Mouse (Mus musculus) thymus, adult 2 months (tissue): ENCODE results near the gene Lars2. TPM values are rescaled to one million over a fixed set of nuclear protein-coding genes. Genes with fewer than 3 reads are reported as not detected.

ENCODE experiments used
- DNase-seq: peaks from one replicate; pipeline ENCODE4 v3.0.0; 2021
- H3K27ac ChIP-seq: fragments of 200-500 bp; 2 replicates; pipeline ENCODE4 v1.5.1; 2012; ENCODE audit warnings: low read length, control low read depth; ENCODE audit not compliant: control insufficient read depth, insufficient read depth
- H3K27me3 ChIP-seq: fragments of 200-500 bp; 2 replicates; pipeline ENCODE4 v1.6.1; 2012; ENCODE audit warnings: mild to moderate bottlenecking, low read length, moderate library complexity, mixed read lengths; ENCODE audit not compliant: control insufficient read depth, insufficient read depth
- H3K36me3 ChIP-seq: fragments of 200-500 bp; 2 replicates; pipeline ENCODE4 v1.6.1; 2012; ENCODE audit warnings: mild to moderate bottlenecking, low read length, moderate library complexity; ENCODE audit not compliant: control insufficient read depth, insufficient read depth
- H3K4me1 ChIP-seq: fragments of 200-500 bp; replicated peaks from 2 replicates; pipeline ENCODE4 v1.6.1; 2012; ENCODE audit warnings: low read length; ENCODE audit not compliant: control insufficient read depth, insufficient read depth
- H3K4me3 ChIP-seq: fragments of 200-500 bp; 2 replicates; pipeline ENCODE4 v1.5.1; 2012; ENCODE audit warnings: mild to moderate bottlenecking, low read length, control low read depth, moderate library complexity; ENCODE audit not compliant: control insufficient read depth, insufficient read depth
- CTCF ChIP-seq: fragments of 200-500 bp; IDR thresholded peaks from 2 replicates; pipeline ENCODE4 v1.5.1; 2012; ENCODE audit warnings: mild to moderate bottlenecking, control low read depth, low read length, moderate library complexity, borderline replicate concordance; ENCODE audit not compliant: control insufficient read depth, poor library complexity, insufficient read depth; ENCODE audit errors: extremely low read depth
- POLR2A ChIP-seq: fragments of 200-500 bp; IDR thresholded peaks from 2 replicates; pipeline ENCODE4 v1.6.1; 2012; ENCODE audit warnings: mild to moderate bottlenecking, low read length, control low read depth, moderate library complexity; ENCODE audit not compliant: control insufficient read depth, poor library complexity, insufficient read depth; ENCODE audit errors: extremely low read depth
- WGBS: fragments of 180-500 bp; shearing (Covaris S2); methylation state at CpG from one replicate; pipeline ENCODE4 v1.1.7; 2018; 5-methylcytosine and 5-hydroxymethylcytosine counted together
- polyA plus RNA-seq: library from polyadenylated mRNA; depleted of rRNA; stranded (reverse); fragments of >200 nt; gene quantifications from 2 replicates; pipeline ENCODE4 v1.2.3, GENCODE M21; 2012

Gene Lars2
- polyA plus RNA-seq, 1 experiment = 634 TPM

- no peak for TF ChIP-seq CTCF
- TF ChIP-seq POLR2A = no peak
- H3K36me3 ChIP-seq = no peaks in the 10 kb centered on the region
- H3K27ac ChIP-seq = no peak overlapping the region
- DNase-seq = no peak
- H3K4me3 ChIP-seq = no peak overlapping the region
- H3K27me3 ChIP-seq = no peaks in the 10 kb centered on the region
- H3K4me1 ChIP-seq = peaks cover 5% of the 10 kb centered on the region
These were observed 106.7 kb downstream of the Lars2 start for GRCm38 (mm10) chr9:123473377-123473776.

DNA sequence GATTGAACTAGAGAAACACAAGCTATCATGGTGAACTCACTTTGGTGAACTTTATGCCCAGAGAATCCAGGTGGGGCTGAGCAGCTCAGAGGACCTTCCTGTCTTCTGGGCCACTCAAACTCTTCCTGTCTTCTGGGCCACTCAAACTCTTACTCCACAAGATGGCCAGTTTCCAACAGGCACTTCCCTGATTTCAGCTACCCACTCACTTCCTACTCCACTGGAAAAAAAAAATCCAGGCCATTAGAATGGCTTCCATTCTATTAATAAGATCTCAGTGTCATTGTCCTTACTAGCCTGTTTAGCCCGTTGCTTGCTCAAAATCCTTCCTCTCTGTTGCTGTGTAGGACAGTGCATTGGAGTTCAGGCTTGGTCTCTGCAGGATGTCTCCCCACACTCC, 108.8 kb downstream of the Lars2 start:
- DNase-seq = no peak

DNA sequence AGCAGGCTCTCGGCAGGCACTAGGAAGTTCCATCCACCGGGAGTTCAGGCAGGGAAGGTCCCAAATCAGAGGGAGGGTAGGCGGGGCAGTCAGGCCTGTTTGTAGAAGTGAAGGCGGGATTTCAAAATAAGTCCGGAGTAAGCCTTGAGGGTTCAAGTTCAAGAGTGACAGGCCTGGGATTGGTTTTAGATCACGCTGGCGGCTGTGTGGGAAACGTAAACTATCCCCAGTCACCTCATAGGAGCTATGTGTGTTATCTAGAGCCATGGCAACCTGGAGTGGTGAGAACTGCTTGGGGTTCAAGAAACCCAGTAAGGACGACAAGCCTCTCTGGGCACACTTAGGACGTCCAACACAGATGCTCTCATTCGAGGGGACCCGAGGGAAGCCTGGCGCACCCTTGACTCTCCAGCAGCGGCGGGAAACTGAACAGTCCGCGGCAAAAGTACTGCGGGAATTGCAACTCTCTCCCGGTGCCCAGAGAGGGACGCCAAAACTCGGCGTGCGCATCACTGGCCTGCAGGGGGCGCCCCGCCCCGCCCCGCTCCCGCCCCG, 111.4 kb downstream of the Lars2 start:
- Histone ChIP-seq H3K4me1 (peaks cover 39% of the 10 kb centered on the region), H3K27me3 (no peaks in the 10 kb centered on the region), H3K36me3 (peaks cover 5% of the 10 kb centered on the region; the same call in 1 of the 2 replicates), H3K4me3 (peak overlapping the region; percentile 22), H3K27ac (no peak overlapping the region)
- TF ChIP-seq CTCF = 0 out of 2 replicates have a peak, but pooled peaks have one; percentile 55
- TF ChIP-seq POLR2A = no peak
- DNase-seq = no peak
- WGBS = 12% methylated on average over 23 of the region's 29 CpGs

More for the DNA sequence above, 108.8 kb downstream of the Lars2 start:
- WGBS = 93% methylated on average over 1 of the region's 1 CpGs
- TF ChIP-seq POLR2A (no peak), CTCF (no peak)
- Histone ChIP-seq H3K36me3 (no peaks in the 10 kb centered on the region), H3K4me1 (peaks cover 22% of the 10 kb centered on the region), H3K27me3 (no peaks in the 10 kb centered on the region), H3K4me3 (no peak overlapping the region), H3K27ac (no peak overlapping the region)

DNA sequence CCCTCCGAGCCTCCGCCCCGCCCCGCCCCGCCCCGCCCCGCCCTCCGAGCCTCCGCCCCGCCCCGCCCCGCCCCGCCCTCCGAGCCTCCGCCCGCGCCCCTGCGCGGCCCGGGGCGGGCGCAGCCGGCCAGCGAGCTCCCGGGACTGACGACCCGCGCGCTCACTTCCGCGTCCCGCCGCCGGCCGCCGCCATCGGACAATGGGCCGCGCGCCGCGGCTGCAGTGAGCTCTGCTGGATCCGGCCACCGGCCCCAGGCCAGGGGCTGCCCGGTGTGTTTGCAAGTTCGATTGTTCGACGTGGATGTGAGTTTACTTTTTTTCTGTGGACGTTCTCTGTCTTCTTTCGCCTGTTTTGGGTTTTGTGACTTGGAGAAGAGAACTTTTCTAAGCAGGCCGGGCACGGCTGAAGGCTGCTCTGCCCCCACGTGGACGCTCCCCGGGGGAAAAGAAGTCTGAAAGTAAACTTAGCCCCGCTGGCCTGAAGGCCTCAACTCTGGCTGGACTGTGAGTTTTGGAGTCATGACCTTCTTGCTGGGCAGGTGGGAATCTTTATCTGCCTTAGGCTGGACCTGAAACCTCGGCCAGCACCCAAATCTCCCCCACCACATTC, 112.0 kb downstream of the Lars2 start, which contains the start of gene Limd1:
Gene Limd1 (plus strand): TSS at position 121 of the 610 bp plus-strand sequence.
- under 1% methylated on average over 52 of the region's 57 CpGs for WGBS
- H3K4me1 ChIP-seq = peaks cover 43% of the 10 kb centered on the region

GRCm38 (mm10) chr9:123479196-123479669, 112.5 kb downstream of the Lars2 start:
- Histone ChIP-seq H3K27me3 (no peaks in the 10 kb centered on the region), H3K36me3 (peaks cover 10% of the 10 kb centered on the region), H3K27ac (peak overlapping the region; percentile 28; the same call in 1 of the 2 replicates), H3K4me1 (peaks cover 48% of the 10 kb centered on the region), H3K4me3 (peak overlapping the region; percentile 98)
- TF ChIP-seq CTCF (no peak), POLR2A (no peak)
- WGBS = 38% methylated on average over 17 of the region's 17 CpGs
- DNase-seq = peak; percentile 32

More for the DNA sequence above, 112.0 kb downstream of the Lars2 start, which contains the start of gene Limd1:
- peaks cover 5% of the 10 kb centered on the region; the same call in 1 of the 2 replicates for H3K36me3 ChIP-seq
- DNase-seq = peak; percentile 66
- peak within 1 kb of the TSS; percentile 98 for H3K4me3 ChIP-seq
- peak within 1 kb of the TSS; percentile 28; the same call in 1 of the 2 replicates for H3K27ac ChIP-seq
- no peaks in the 10 kb centered on the region for H3K27me3 ChIP-seq
- no peak for TF ChIP-seq CTCF
- TF ChIP-seq POLR2A = peak; percentile 51; the same call in 1 of the 2 replicates

DNA sequence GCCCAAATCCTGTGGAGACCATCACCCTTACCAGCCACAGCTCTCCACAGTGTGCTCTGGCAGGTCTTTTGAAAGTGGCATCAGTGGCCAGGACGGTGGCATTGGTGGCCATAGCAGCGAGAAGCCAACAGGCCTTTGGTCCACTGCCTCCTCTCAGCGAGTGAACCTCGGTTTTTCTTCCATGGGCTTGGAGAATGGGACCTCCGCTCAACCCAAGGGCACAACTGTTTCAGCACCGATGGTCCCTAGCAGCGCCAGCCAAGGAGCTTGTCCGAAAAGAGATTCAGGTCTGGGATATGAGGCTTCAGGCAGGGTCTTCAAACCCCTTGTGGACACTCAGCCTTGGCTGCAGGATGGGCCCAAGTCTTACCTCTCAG, 113.1 kb downstream of the Lars2 start:
- no peak for DNase-seq
- Histone ChIP-seq H3K4me3 (peak overlapping the region; percentile 98), H3K4me1 (peaks cover 48% of the 10 kb centered on the region), H3K36me3 (peaks cover 11% of the 10 kb centered on the region), H3K27me3 (no peaks in the 10 kb centered on the region), H3K27ac (no peak overlapping the region)
- WGBS = 89% methylated on average over 8 of the region's 8 CpGs
- TF ChIP-seq POLR2A (no peak), CTCF (no peak)
